Mouse (Mus musculus) induced T-regulatory cell, adult 2 months (primary cell): Measurements from ENCODE around the gene Aire.

Experiments
- DNase-seq: peaks from one replicate; pipeline ENCODE4 v3.0.0-alpha.2; 2012; ENCODE audit warnings: low read depth

Gene Aire

DNA sequence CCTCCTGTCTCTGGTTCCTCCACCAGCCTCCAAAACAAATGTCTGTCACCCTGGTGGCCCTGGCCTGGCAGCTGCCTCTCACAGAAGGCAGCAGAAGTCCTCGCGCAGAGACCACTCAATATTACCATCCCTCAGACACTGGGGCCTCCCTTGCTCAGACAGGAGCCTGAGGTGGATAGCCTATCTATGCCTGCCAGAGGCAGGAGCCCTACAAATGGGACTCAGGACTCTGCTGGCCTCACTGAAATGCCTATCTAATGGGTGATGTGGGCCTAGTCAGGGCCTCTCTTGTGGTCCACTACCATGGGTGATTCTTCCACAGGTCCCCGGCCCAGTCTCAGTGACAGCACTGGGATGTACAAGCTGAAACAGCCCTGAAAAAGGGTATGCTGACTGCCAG lies 35.2 kb downstream of the Aire start:
- peak; percentile 18 for DNase-seq

DNA sequence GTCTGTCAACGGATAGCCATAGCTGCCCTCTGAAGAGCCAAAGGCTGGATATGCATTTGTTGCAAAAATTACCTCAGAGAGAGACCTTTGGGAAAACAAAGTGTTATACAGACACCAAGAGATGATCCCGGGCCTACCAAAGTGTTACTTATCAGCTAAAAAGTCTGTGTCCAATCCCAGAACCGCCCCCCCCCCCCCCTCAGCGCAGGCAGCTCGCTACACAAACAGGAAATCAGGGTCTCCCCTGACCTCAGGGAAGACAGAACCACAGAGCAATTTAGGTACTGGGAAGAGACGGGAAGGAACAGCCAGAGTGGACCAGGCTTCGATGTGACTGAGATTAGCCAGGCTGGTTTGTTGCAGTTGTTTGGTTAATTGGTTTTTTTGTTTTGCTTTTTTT lies 36.2 kb downstream of the Aire start:
- DNase-seq: no peak

DNA sequence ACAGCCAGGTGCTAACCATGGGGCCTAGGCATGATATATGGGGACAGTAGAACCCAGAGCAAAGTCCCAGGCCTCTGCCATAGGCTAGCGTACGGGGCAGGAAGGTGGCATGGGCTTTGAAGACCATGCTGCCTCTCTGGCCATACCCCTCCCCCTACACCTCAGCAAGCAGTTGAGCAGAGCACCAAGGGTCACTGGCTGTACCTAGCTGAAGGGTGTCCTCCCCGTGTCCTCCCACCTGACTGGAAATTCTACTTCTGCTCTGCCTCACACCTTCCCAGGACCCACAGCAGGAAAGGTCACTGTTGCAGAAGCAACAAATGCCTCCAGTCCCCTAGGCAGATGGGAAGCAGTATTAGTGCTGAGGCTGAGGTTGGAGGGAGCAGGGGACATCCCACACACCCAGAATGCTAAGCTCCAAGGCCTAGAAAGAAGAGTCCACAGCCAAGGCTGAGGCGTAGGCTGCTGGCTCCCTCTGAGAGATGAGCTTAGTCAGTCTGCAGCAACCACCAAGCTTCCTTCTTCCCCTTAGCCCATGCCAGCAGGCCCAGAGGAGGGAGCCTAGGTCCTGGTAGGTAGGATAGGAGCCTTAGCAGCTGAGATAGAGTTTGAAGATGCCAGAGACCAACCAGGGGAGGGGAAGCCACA lies 37.5 kb downstream of the Aire start:
- no peak for DNase-seq

DNA sequence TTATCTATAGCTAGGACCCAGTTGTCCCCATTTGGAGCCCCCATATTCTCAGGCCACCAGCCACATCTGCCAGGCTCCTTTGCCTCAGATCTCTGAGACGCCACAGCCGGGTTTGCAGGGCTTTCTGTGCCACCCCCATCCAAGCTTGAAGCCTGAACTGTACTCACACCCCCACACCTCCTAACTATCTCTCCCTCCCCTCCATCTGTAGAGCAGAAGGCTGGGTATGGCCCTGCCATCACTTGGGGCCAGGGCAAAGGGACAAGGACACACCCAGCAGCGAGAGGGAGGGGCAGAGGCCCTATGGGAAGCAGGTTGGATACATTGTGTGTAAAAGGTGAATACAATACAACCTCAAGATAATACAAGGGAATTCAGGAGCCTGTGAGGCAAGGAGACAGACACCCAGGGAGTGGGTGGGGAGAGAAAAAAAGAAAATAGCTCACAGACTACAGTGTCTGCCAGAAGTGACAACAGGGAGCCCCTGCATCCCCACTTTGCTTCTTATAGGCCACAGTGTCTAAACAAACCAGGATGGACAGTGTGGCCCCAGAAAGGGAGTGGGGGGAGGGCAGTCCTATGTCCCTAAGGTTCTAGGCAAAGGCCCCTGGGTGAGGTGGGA lies 38.8 kb downstream of the Aire start:
- DNase-seq: no peak

GRCm38 (mm10) chr10:78002316-78002715 lies 41.1 kb downstream of the Aire start:
- DNase-seq: no peak

- no peak for DNase-seq
Observed at GRCm38 (mm10) chr10:78001796-78002195, 41.6 kb downstream of the Aire start.

DNA sequence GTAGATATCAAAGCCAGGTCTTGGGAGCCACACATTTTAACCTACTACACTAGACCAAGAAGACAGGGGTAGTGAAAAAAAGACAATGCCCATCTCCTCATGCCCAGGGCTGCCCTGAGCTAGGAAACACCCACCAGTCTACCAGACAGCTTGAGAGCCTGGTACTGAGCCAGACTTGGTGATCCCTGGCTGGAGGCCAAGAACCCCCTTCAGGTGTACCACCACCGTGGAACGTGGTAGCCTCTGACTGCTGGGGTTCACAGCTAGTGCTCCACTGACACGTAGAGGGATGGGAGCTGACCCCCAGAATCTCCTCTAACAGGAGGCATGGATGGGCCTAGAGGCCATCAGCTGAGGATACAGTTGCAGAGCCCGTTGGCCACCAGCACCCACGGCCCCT lies 43.2 kb downstream of the Aire start:
- no peak for DNase-seq

DNA sequence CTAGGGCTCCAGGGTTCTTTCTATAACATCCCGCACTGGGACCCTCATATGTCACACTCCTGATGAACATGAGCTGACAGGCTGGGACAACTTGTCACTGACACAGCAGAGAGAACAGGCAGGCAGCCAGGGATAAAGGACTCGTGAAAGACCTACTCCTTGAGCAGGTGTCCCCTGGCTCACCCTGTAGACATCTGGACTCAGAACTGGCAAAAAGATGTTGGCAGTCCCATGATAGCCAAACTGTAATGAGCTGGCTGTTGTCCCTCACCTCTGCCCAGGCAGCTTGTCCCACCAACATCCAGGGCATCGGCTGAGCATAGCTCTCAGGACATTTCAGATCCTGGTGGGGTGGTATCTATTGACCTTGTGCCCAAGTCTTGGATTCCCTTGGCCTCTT lies 47.8 kb downstream of the Aire start:
- DNase-seq: no peak

GRCm38 (mm10) chr10:77985775-77986174 lies 57.6 kb downstream of the Aire start:
- no peak for DNase-seq

GRCm38 (mm10) chr10:77984660-77985059 lies 58.8 kb downstream of the Aire start:
- DNase-seq: peak; percentile 94
